ENCODE assay signal across 20 mouse cellular contexts in the genomic region with DNA sequence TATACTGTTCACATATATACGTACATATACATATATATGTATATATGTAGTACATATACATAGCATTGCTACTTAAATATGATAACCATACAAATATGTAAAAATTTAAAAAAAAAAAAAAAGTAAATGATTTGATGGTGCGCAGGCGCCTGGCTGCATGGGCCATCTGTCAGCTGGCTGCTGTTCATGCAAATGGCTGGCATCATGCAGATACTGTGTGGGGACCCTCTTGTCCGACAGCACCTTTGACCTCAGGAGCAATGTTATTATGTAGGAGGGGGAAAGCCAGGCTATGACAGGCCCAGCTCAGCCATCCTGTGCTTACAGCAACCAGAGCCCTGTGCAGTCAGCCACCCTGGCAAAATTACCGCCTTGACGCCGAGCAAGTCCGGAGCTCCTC.
DNase-seq lines count a peak whose midpoint lies in the region; ATAC-seq and TF ChIP-seq lines count a peak whose summit lies in the region.
"Had no signal": no experiment of that assay in that cellular context is flagged by ENCODE, and none has a peak within 500 bp of the region (broad histone marks: within the 10 kb centered on the region; RNA-seq: fewer than 3 reads in every experiment).

No protein-coding gene starts in this region.

- H3K9ac ChIP-seq in forebrain, embryonic 13.5 days, result no peak overlapping the region
- H3K9ac ChIP-seq in forebrain, embryonic 15.5 days (replicated peaks), result no peak overlapping the region
- no peak overlapping the region for H3K9ac ChIP-seq in intestine, embryonic 14.5 days (ENCODE audit: low read length)
- H3K9ac ChIP-seq in intestine, postnatal 0 days (ENCODE audit: low read depth, low read length), result no peak overlapping the region
- H3K9ac ChIP-seq in limb, embryonic 11.5 days (ENCODE audit: low read length), result no peak overlapping the region
- H3K9ac ChIP-seq: midbrain, embryonic 15.5 days had no signal

- ATAC-seq in forebrain, embryonic 13.5 days, result no peak
- ATAC-seq in forebrain, embryonic 15.5 days (replicated peaks), result no peak
- ATAC-seq in intestine, embryonic 14.5 days (replicated peaks; ENCODE audit: low FRiP score, low TSS enrichment, low read depth), result 0 out of 2 replicates have a peak, but pooled peaks have one; percentile 19
- ATAC-seq in intestine, postnatal 0 days, result no peak
- no peak for ATAC-seq in limb, embryonic 11.5 days (ENCODE audit: insufficient number of reproducible peaks, low FRiP score, low TSS enrichment, low read depth)
- ATAC-seq: midbrain, embryonic 15.5 days had no signal

- peak overlapping the region; percentile 31; the same call in 1 of the 2 replicates for H3K27ac ChIP-seq in forebrain, embryonic 13.5 days
- H3K27ac ChIP-seq in forebrain, embryonic 15.5 days (replicated peaks), result no peak overlapping the region; the same call in 1 of the 2 replicates
- H3K27ac ChIP-seq in intestine, embryonic 14.5 days (ENCODE audit: low read depth), result peak overlapping the region; percentile 83
- no peak overlapping the region for H3K27ac ChIP-seq in intestine, postnatal 0 days (ENCODE audit: low read depth, low read length)
- peak overlapping the region; percentile 73 for H3K27ac ChIP-seq in embryonic facial prominence, embryonic 10.5 days (replicated peaks)
- H3K27ac ChIP-seq in limb, embryonic 11.5 days (replicated peaks; ENCODE audit: low read depth, low read length), result peak overlapping the region; percentile 63; the same call in 1 of the 2 replicates
- H3K27ac ChIP-seq: macrophage; midbrain, embryonic 15.5 days had no signal

- H3K4me1 ChIP-seq in forebrain, embryonic 13.5 days, result peaks cover 33% of the 10 kb centered on the region
- H3K4me1 ChIP-seq in forebrain, embryonic 15.5 days, result peaks cover 30% of the 10 kb centered on the region
- H3K4me1 ChIP-seq in intestine, embryonic 14.5 days (replicated peaks; ENCODE audit: control insufficient read depth, insufficient read depth, low read length), result peaks cover 14% of the 10 kb centered on the region; the same call in 1 of the 2 replicates
- H3K4me1 ChIP-seq in intestine, postnatal 0 days (replicated peaks; ENCODE audit: control insufficient read depth, insufficient read depth, low read length), result no peaks in the 10 kb centered on the region
- H3K4me1 ChIP-seq in embryonic facial prominence, embryonic 10.5 days, result peaks cover 31% of the 10 kb centered on the region
- H3K4me1 ChIP-seq in limb, embryonic 11.5 days (ENCODE audit: control insufficient read depth, insufficient read depth, low read length), result peaks cover 10% of the 10 kb centered on the region

- no peak for TF ChIP-seq CTCF in intestine, postnatal 0 days (IDR thresholded peaks at IDR 0.05; ENCODE audit: low read depth)

- no peaks in the 10 kb centered on the region for H3K36me3 ChIP-seq in forebrain, embryonic 13.5 days (ENCODE audit: poor library complexity, severe bottlenecking)
- H3K36me3 ChIP-seq in forebrain, embryonic 15.5 days, result no peaks in the 10 kb centered on the region
- no peaks in the 10 kb centered on the region for H3K36me3 ChIP-seq in intestine, embryonic 14.5 days (ENCODE audit: control insufficient read depth, insufficient read depth, low read length)
- no peaks in the 10 kb centered on the region for H3K36me3 ChIP-seq in intestine, postnatal 0 days (ENCODE audit: control insufficient read depth, insufficient read depth)
- H3K36me3 ChIP-seq in embryonic facial prominence, embryonic 10.5 days (replicated peaks), result no peaks in the 10 kb centered on the region
- H3K36me3 ChIP-seq in limb, embryonic 11.5 days (ENCODE audit: control insufficient read depth, insufficient read depth, low read length), result no peaks in the 10 kb centered on the region
- H3K36me3 ChIP-seq: midbrain, embryonic 15.5 days had no signal

- no peak for DNase-seq in intestine, embryonic 14.5 days (ENCODE audit: low spot score)
- DNase-seq in embryonic facial prominence, embryonic 10.5 days (ENCODE audit: low spot score), result no peak
- no peak for DNase-seq in limb, embryonic 11.5 days (ENCODE audit: low spot score)
- DNase-seq in adrenal gland, postnatal 25 days, result no peak
- no peak for DNase-seq in kidney, adult 18-20 months
- DNase-seq: adrenal gland, adult 8-10 months; cerebellum, adult 2 months; heart, adult 18-20 months; heart, postnatal 4 days; kidney, adult 9 months; kidney, postnatal 4 days; layer of hippocampus, postnatal 36 days; lung, adult 18-20 months; right cerebral cortex, postnatal 14 days; thymus, adult 2 months had no signal

- no peak overlapping the region for H3K4me2 ChIP-seq in forebrain, embryonic 13.5 days
- H3K4me2 ChIP-seq in forebrain, embryonic 15.5 days (replicated peaks), result no peak overlapping the region
- no peak overlapping the region for H3K4me2 ChIP-seq in intestine, embryonic 14.5 days (ENCODE audit: low read length)
- no peak overlapping the region for H3K4me2 ChIP-seq in intestine, postnatal 0 days (replicated peaks; ENCODE audit: low read depth)
- H3K4me2 ChIP-seq in limb, embryonic 11.5 days (ENCODE audit: low read depth, severe bottlenecking), result no peak overlapping the region
- H3K4me2 ChIP-seq: midbrain, embryonic 15.5 days had no signal

- 88% methylated on average over 8 of the region's 8 CpGs for WGBS in forebrain, embryonic 13.5 days
- WGBS in forebrain, embryonic 15.5 days, result 79% methylated on average over 8 of the region's 8 CpGs
- 64% methylated on average over 8 of the region's 8 CpGs for WGBS in intestine, embryonic 14.5 days
- 84% methylated on average over 8 of the region's 8 CpGs for WGBS in intestine, postnatal 0 days
- 86% methylated on average over 8 of the region's 8 CpGs for WGBS in embryonic facial prominence, embryonic 10.5 days
- WGBS in limb, embryonic 11.5 days, result 85% methylated on average over 8 of the region's 8 CpGs

- no peak overlapping the region for H3K4me3 ChIP-seq in forebrain, embryonic 13.5 days
- no peak overlapping the region for H3K4me3 ChIP-seq in forebrain, embryonic 15.5 days
- H3K4me3 ChIP-seq in intestine, embryonic 14.5 days (ENCODE audit: low read depth, low read length), result no peak overlapping the region
- H3K4me3 ChIP-seq in intestine, postnatal 0 days (ENCODE audit: low read depth, low read length), result no peak overlapping the region
- no peak overlapping the region for H3K4me3 ChIP-seq in embryonic facial prominence, embryonic 10.5 days
- H3K4me3 ChIP-seq in limb, embryonic 11.5 days (ENCODE audit: low read depth, low read length), result no peak overlapping the region
- H3K4me3 ChIP-seq: midbrain, embryonic 15.5 days had no signal

- no peaks in the 10 kb centered on the region for H3K27me3 ChIP-seq in forebrain, embryonic 13.5 days
- H3K27me3 ChIP-seq in forebrain, embryonic 15.5 days, result no peaks in the 10 kb centered on the region
- H3K27me3 ChIP-seq in intestine, embryonic 14.5 days (replicated peaks; ENCODE audit: control insufficient read depth, insufficient read depth, low read length), result no peaks in the 10 kb centered on the region
- no peaks in the 10 kb centered on the region for H3K27me3 ChIP-seq in intestine, postnatal 0 days (replicated peaks; ENCODE audit: control insufficient read depth, insufficient read depth, low read length)
- H3K27me3 ChIP-seq in embryonic facial prominence, embryonic 10.5 days (replicated peaks; ENCODE audit: low read depth, poor library complexity, severe bottlenecking), result 0 out of 2 replicates have a peak, but pooled peaks cover 4% of the 10 kb centered on the region
- no peaks in the 10 kb centered on the region for H3K27me3 ChIP-seq in limb, embryonic 11.5 days (ENCODE audit: control insufficient read depth, insufficient read depth, low read length)
- H3K27me3 ChIP-seq: midbrain, embryonic 15.5 days had no signal

- 0 out of 2 replicates have a peak, but pooled peaks cover 3% of the 10 kb centered on the region for H3K9me3 ChIP-seq in forebrain, embryonic 13.5 days (replicated peaks)
- no peaks in the 10 kb centered on the region for H3K9me3 ChIP-seq in forebrain, embryonic 15.5 days
- no peaks in the 10 kb centered on the region; the same call in 1 of the 2 replicates for H3K9me3 ChIP-seq in intestine, embryonic 14.5 days (ENCODE audit: control insufficient read depth, low read length)
- H3K9me3 ChIP-seq in intestine, postnatal 0 days (ENCODE audit: control insufficient read depth), result no peaks in the 10 kb centered on the region
- peaks cover 4% of the 10 kb centered on the region; the same call in 1 of the 2 replicates for H3K9me3 ChIP-seq in embryonic facial prominence, embryonic 10.5 days
- H3K9me3 ChIP-seq in limb, embryonic 11.5 days (ENCODE audit: control insufficient read depth, low read length), result no peaks in the 10 kb centered on the region
- H3K9me3 ChIP-seq: midbrain, embryonic 15.5 days had no signal

Comparison
In these comparisons a context has a peak if more than half of its experiments do, and no peak if none do; other contexts are left out.
1. H3K27ac ChIP-seq: peak in forebrain, embryonic 13.5 days (single experiment), intestine, embryonic 14.5 days (single experiment), embryonic facial prominence, embryonic 10.5 days (single experiment) and limb, embryonic 11.5 days (single experiment); none in forebrain, embryonic 15.5 days (single experiment) and intestine, postnatal 0 days (single experiment).